In genomic region chr1:194946467-194946866, GRCm38 (mm10) we compare ENCODE assay signal across 12 mouse cellular contexts.
"Had no signal": no experiment of that assay in that cellular context is flagged by ENCODE, and none has a peak within 500 bp of the region (broad histone marks: within the 10 kb centered on the region; RNA-seq: fewer than 3 reads in every experiment).

No protein-coding gene starts in this region.

- H3K4me2 ChIP-seq: limb, embryonic 15.5 days; liver, embryonic 15.5 days; lung, embryonic 15.5 days; neural tube, embryonic 15.5 days had no signal

- H3K9ac ChIP-seq: limb, embryonic 15.5 days; liver, embryonic 15.5 days; lung, embryonic 15.5 days; neural tube, embryonic 15.5 days had no signal

- DNase-seq: kidney, adult 18-20 months; kidney, postnatal 10 days; lung, postnatal 14 days; midbrain, embryonic 14.5 days; thymus, postnatal 4 days had no signal

- H3K4me1 ChIP-seq: liver, embryonic 15.5 days; lung, embryonic 15.5 days; neural tube, embryonic 15.5 days had no signal

- H3K36me3 ChIP-seq: limb, embryonic 15.5 days; liver, embryonic 15.5 days; lung, embryonic 15.5 days; neural tube, embryonic 15.5 days had no signal

- H3K27ac ChIP-seq: limb, embryonic 15.5 days; liver, embryonic 15.5 days; lung, embryonic 15.5 days; macrophage; neural tube, embryonic 15.5 days; stomach, postnatal 0 days had no signal

- H3K4me3 ChIP-seq: limb, embryonic 15.5 days; liver, embryonic 15.5 days; lung, embryonic 15.5 days; myocyte; neural tube, embryonic 15.5 days had no signal

- H3K9me3 ChIP-seq: limb, embryonic 15.5 days; liver, embryonic 15.5 days; lung, embryonic 15.5 days; neural tube, embryonic 15.5 days had no signal

- H3K27me3 ChIP-seq: limb, embryonic 15.5 days; liver, embryonic 15.5 days; lung, embryonic 15.5 days; neural tube, embryonic 15.5 days had no signal
